Mouse (Mus musculus) neural tube, embryonic 14.5 days (tissue): Measurements from ENCODE around the gene Syde2. TPM values are rescaled to one million over a fixed set of nuclear protein-coding genes. Genes with fewer than 3 reads are reported as not detected.
"Not testable (repeated sequence)": the region's sequence is repeated elsewhere in the genome, so short reads cannot be mapped to it uniquely, and the experiment has no call there.

Source experiments
- ATAC-seq: fragments of 200-750 bp; cut with Nextera tagmentation; 2 replicates; pipeline ENCODE4 v1.8.0; 2017; ENCODE audit warnings: low read depth, mild to moderate bottlenecking, moderate TSS enrichment, moderate library complexity
- H3K27ac ChIP-seq: fragments of 300-500 bp; sonication (generic); 2 replicates; pipeline ENCODE4 v1.5.1; 2014; ENCODE audit warnings: low read depth, mild to moderate bottlenecking, control low read depth, low read length, moderate library complexity, mixed read lengths
- H3K27me3 ChIP-seq: fragments of 300-500 bp; sonication (generic); 2 replicates; pipeline ENCODE4 v1.6.1; 2014; ENCODE audit warnings: low read length; ENCODE audit not compliant: control insufficient read depth, insufficient read depth
- H3K36me3 ChIP-seq: fragments of 300-500 bp; sonication (generic); 2 replicates; pipeline ENCODE4 v1.6.1; 2014; ENCODE audit warnings: low read length, mixed read lengths; ENCODE audit not compliant: control insufficient read depth, insufficient read depth
- H3K4me1 ChIP-seq: fragments of 300-500 bp; sonication (generic); 2 replicates; pipeline ENCODE4 v1.6.1; 2014; ENCODE audit warnings: low read length; ENCODE audit not compliant: control insufficient read depth, insufficient read depth
- H3K4me2 ChIP-seq: fragments of 300-500 bp; sonication (generic); 2 replicates; pipeline ENCODE4 v1.6.1; 2014; ENCODE audit warnings: mild to moderate bottlenecking, low read depth, low read length, control low read depth
- H3K4me3 ChIP-seq: fragments of 300-500 bp; sonication (generic); 2 replicates; pipeline ENCODE4 v1.5.1; 2014; ENCODE audit warnings: low read depth, low read length, control low read depth, mixed read lengths
- H3K9ac ChIP-seq: fragments of 300-500 bp; sonication (generic); replicated peaks from 2 replicates; pipeline ENCODE4 v1.6.1; 2014; ENCODE audit warnings: low read depth, mild to moderate bottlenecking, control low read depth, low read length, mixed read lengths
- H3K9me3 ChIP-seq: fragments of 300-500 bp; sonication (generic); 2 replicates; pipeline ENCODE4 v1.6.1; 2016; ENCODE audit warnings: low read length; ENCODE audit not compliant: control insufficient read depth
- WGBS: fragments of 180-500 bp; shearing (Covaris S2); extraction: QIAGEN DNeasy Blood & Tissue Kit; methylation state at CpG from one replicate; pipeline ENCODE4 v1.1.7; 2014; 5-methylcytosine and 5-hydroxymethylcytosine counted together
- polyA plus RNA-seq: library from polyadenylated mRNA; unstranded; fragments of >200 nt; fragmentation: Nextera tagmentation; extraction: Ambion mirVana; gene quantifications from 2 replicates; pipeline ENCODE4 v1.2.1, GENCODE M21; 2014

Syde2 gene
- polyA plus RNA-seq, 1 experiment from 2014 or later: 1.1 TPM

DNA sequence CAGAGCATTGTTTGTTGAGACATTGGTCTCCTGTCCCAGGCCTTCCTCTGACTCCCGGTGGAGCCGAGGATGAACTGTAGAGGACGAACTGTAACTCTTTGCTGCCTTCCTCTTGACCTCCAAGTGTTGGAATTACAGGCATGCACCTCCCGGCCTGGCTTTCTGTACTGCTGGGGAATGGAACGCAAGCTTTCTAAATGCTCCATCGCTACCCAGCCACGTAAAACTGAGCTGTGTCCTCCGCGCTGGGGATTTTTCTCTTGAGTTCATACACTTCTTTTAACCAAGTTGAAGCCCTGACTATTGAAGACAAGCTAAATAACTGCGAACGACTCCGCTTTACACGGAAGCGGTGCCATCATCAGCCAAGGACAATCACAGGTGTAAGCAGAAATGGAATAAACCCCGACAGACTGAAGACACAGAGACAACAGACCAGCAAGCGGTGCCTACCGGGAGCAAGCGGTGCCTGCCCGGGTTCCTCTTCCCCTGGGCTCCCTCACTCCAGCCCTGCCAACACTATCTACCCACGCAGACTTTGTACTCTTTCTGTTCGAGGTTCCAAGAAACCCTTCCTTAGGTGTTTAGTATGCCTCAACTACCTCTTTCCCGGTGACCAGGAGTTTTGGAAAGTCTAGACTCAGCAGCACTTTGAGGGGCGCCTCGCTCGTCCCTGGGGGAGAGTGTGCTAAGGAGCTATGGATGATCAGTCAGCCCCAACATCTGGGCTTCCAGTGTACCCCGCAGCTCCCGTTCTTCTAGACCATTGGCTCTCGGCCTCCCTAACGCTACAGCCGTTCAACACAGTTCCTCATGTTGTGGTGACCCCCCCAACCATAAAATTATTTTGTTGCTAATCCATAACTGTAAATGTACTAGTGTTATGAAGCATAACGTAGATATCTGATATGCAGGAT, 24.3 kb upstream of the Syde2 start:
- Histone ChIP-seq H3K4me3 (no peak overlapping the region), H3K9ac (no peak overlapping the region), H3K9me3 (no peaks in the 10 kb centered on the region), H3K27me3 (peaks cover 14% of the 10 kb centered on the region), H3K27ac (no peak overlapping the region), H3K4me1 (no peaks in the 10 kb centered on the region), H3K36me3 (no peaks in the 10 kb centered on the region), H3K4me2 (peak overlapping the region; percentile 9; the same call in 1 of the 2 replicates)
- WGBS: 18% methylated on average over 31 of the region's 31 CpGs
- no peak for ATAC-seq

DNA sequence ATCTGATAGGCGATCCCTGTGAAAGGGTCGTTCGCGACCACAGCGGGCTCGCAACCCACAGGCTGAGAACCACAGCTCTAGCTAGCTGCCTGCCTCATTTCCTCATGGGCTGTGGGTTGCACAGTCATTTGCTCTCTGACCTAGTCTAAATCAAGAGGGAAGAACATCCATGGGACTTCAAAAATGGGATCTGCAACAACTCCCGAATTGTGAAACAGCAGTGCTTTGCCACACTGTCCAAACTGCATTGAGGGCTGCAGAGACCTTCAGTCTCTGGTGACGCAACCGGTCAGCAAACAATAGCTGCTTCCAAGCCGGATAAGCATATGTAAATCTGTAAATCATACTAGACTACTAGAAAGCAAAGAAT, 23.7 kb upstream of the Syde2 start:
- ATAC-seq: peak; percentile 39; the same call in 1 of the 2 replicates
- Histone ChIP-seq H3K4me1 (no peaks in the 10 kb centered on the region), H3K9ac (no peak overlapping the region), H3K27me3 (peaks cover 14% of the 10 kb centered on the region), H3K4me3 (no peak overlapping the region), H3K9me3 (no peaks in the 10 kb centered on the region), H3K4me2 (peak overlapping the region; percentile 9; the same call in 1 of the 2 replicates), H3K36me3 (no peaks in the 10 kb centered on the region), H3K27ac (no peak overlapping the region)
- WGBS: 20% methylated on average over 10 of the region's 10 CpGs

DNA sequence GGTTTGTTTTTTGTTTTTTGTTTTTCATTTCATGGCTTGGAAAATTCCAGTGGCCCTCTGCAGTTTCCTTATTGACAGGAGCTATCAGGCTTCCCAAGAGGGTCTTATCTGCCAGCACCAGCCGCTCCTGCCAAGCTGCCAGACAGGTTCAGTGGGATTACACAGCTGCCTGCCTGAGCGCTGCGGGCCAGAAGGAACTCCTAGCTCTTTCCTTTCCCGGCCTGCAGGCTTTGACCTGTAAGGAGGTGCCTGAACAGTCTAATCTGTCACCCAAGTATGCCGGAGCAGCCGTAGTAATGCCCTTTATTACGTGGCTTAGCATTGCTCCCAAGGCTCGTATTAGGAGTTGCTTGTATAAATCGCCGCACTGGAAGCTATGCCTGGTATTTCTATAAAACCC, 23.2 kb upstream of the Syde2 start:
- Histone ChIP-seq H3K9me3 (no peaks in the 10 kb centered on the region), H3K27ac (no peak overlapping the region), H3K4me1 (no peaks in the 10 kb centered on the region), H3K27me3 (peaks cover 14% of the 10 kb centered on the region), H3K4me2 (0 out of 2 replicates have a peak overlapping the region, but pooled peaks have one; percentile 11), H3K36me3 (no peaks in the 10 kb centered on the region), H3K9ac (no peak overlapping the region), H3K4me3 (no peak overlapping the region)
- peak; percentile 66; the same call in 1 of the 2 replicates for ATAC-seq
- 16% methylated on average over 10 of the region's 10 CpGs for WGBS

DNA sequence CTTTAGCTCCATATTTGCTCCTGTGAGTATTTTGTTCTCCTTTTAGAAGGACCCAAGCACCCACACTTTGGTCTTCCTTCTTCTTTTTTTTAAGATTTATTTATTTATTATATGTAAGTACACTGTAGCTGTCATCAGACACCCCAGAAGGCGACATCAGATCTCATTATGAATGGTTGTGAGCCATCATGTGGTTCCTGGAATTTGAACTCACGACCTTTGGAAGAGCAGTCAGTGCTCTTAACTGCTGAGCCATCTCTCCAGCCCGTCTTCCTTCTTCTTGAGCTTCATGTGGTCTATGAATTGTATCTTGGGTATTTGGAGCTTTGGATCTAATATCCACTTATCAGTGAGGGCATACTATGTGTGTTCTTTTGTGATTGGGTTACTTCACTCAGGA, 22.1 kb upstream of the Syde2 start:
- H3K27me3 ChIP-seq: peaks cover 14% of the 10 kb centered on the region
- not testable (repeated sequence) for H3K9me3 ChIP-seq, H3K4me2 ChIP-seq, H3K9ac ChIP-seq, H3K4me3 ChIP-seq, H3K4me1 ChIP-seq, H3K27ac ChIP-seq, ATAC-seq, H3K36me3 ChIP-seq
- 83% methylated on average over 3 of the region's 3 CpGs for WGBS

DNA sequence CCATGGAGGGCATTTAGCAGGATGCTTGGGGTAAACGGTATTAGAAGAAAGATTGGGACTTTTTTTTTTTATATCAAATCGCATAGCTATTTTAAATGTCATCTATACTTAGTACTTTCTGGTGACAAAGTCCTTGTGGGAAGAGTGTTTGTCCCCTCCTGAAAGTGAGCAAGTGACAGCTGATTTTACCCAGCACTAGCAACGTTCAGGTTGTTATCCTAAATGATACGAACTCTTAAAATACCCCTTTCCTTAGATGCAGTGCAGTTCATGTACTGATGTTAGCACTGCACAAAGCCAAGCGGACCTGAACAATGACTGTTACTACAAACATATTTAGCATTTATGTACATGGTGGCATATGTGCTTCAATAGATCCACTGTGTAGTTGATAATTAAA, 20.9 kb upstream of the Syde2 start:
- WGBS: 94% methylated on average over 5 of the region's 5 CpGs
- H3K4me3 ChIP-seq: no peak overlapping the region
- H3K9me3 ChIP-seq: no peaks in the 10 kb centered on the region
- H3K27me3 ChIP-seq: peaks cover 11% of the 10 kb centered on the region
- H3K36me3 ChIP-seq: no peaks in the 10 kb centered on the region
- ATAC-seq: no peak
- no peak overlapping the region for H3K9ac ChIP-seq
- H3K4me1 ChIP-seq: no peaks in the 10 kb centered on the region
- no peak overlapping the region for H3K27ac ChIP-seq
- no peak overlapping the region for H3K4me2 ChIP-seq

DNA sequence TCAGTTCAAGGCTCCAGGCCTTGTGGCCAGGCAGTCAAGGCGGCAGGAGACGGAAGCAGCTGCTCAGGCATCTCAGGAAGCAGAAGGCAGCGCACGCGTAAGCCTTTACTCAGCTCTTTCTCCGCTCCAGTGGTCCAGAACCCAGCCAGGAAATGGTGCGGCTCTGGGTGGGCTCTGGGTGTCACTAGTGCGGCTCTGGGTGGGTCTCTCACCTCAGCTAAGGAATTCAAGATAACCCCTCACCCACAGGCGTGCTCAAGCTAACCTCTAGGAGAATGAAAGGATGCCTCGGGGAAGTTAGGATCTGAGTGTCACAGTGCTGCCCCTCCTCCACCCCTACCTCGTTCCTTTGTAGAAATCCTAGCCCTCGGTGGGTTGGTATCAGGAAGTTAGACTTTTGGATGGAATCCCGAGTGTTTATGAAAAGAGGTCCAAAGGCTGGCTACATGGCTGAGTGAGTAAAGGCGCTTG, 18.6 kb upstream of the Syde2 start:
- no peak for ATAC-seq
- H3K4me3 ChIP-seq: no peak overlapping the region
- no peaks in the 10 kb centered on the region for H3K4me1 ChIP-seq
- no peak overlapping the region for H3K9ac ChIP-seq
- H3K27me3 ChIP-seq: no peaks in the 10 kb centered on the region; the same call in 1 of the 2 replicates
- H3K27ac ChIP-seq: no peak overlapping the region
- no peak overlapping the region for H3K4me2 ChIP-seq
- no peaks in the 10 kb centered on the region for H3K36me3 ChIP-seq
- 65% methylated on average over 14 of the region's 14 CpGs for WGBS
- H3K9me3 ChIP-seq: peaks cover 2% of the 10 kb centered on the region; the same call in 1 of the 2 replicates

DNA sequence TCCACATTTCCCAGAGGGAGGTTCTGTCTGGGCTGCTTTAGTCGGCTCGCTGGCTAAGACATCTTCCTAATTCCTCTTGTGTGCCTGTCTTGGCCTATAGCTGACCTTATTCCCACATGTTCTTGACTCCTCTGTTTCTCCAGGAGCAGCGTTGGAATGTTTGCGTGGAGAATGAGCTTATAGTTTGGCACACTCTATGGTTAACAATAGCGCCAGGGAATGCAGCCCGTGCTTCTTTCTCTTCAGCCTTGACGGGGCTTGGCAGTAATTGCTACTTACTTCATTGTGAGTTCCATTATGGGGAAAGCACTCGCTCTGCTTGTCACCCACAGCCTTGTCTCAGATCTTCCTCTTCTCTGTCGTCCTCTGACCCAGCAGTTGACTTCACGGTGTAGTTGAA, 16.2 kb upstream of the Syde2 start:
- H3K4me1 ChIP-seq: no peaks in the 10 kb centered on the region
- H3K4me3 ChIP-seq: no peak overlapping the region
- no peak overlapping the region for H3K27ac ChIP-seq
- peaks cover 7% of the 10 kb centered on the region; the same call in 1 of the 2 replicates for H3K9me3 ChIP-seq
- H3K9ac ChIP-seq: no peak overlapping the region
- ATAC-seq: no peak
- no peaks in the 10 kb centered on the region for H3K27me3 ChIP-seq
- H3K36me3 ChIP-seq: no peaks in the 10 kb centered on the region
- WGBS: 59% methylated on average over 10 of the region's 10 CpGs
- no peak overlapping the region for H3K4me2 ChIP-seq

DNA sequence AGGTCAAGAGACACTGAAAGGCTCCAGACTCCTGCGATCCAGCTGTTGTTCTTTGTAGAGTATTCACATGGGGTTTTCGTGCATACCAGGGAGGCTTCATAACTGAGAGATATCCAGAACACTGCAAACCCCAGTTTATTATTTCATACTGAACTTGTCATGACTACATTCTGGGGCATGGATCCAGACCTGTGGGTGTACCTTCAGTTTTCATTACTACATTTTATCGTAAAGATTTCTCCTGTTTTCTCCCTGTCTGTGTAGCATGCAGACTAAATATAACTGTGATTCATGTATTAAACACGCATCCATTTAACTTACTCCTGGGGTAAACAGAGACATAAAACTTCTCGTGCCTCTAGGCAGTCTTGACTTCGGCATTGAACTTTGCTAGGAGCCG, 12.7 kb upstream of the Syde2 start:
- H3K4me3 ChIP-seq: no peak overlapping the region
- no peaks in the 10 kb centered on the region for H3K36me3 ChIP-seq
- H3K9me3 ChIP-seq: peaks cover 7% of the 10 kb centered on the region; the same call in 1 of the 2 replicates
- no peak overlapping the region for H3K9ac ChIP-seq
- no peaks in the 10 kb centered on the region for H3K4me1 ChIP-seq
- no peaks in the 10 kb centered on the region for H3K27me3 ChIP-seq
- WGBS: 94% methylated on average over 7 of the region's 7 CpGs
- no peak overlapping the region for H3K4me2 ChIP-seq
- ATAC-seq: no peak
- no peak overlapping the region for H3K27ac ChIP-seq

DNA sequence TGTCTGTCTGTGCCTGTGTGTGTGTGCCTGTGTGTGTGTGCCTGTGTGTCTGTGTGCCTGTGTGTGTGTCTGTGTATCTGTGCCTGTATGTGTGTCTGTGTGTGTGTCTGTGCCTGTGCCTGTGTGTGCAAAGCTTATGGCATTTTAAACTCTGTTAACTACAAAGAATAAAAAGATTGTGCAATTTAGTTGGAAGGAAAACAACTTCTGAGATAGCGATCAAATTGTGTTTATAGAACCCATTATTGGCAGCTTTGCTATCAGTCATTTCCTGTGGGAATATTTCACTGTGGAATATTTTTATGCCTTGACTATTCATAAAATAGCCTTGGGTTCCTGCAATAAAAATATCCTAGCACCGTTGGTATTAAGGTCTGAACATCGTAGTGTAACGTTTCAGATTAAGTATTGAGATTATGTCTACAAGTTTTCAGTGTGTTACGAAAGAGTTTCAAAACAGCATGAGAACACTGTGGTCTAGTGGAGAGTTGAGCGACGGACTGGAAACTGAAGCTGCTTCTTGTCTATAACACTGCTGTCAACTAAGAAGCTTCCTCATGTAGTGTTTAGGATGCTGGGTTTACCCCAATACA, 2.2 kb upstream of the Syde2 start:
- Histone ChIP-seq H3K36me3 (no peaks in the 10 kb centered on the region), H3K27ac (no peak overlapping the region), H3K4me3 (no peak overlapping the region), H3K9me3 (no peaks in the 10 kb centered on the region), H3K9ac (no peak overlapping the region), H3K27me3 (peaks cover 17% of the 10 kb centered on the region), H3K4me1 (no peaks in the 10 kb centered on the region), H3K4me2 (no peak overlapping the region)
- ATAC-seq: no peak
- WGBS: 90% methylated on average over 7 of the region's 7 CpGs
